Mouse (Mus musculus) liver, embryonic 11.5 days (tissue): ENCODE results near the gene F2. TPM values are rescaled to one million over a fixed set of nuclear protein-coding genes. Genes with fewer than 3 reads are reported as not detected.

Experiments used
- ATAC-seq: fragments of 200-750 bp; cut with Nextera tagmentation; replicated peaks from 2 replicates; pipeline ENCODE4 v1.8.0; 2017; ENCODE audit warnings: moderate number of reproducible peaks, mild to moderate bottlenecking, moderate TSS enrichment, moderate library complexity; ENCODE audit not compliant: low FRiP score
- DNase-seq: peaks from one replicate; pipeline ENCODE4 v3.0.0-alpha.2; 2017; ENCODE audit warnings: low spot score
- H3K27ac ChIP-seq: fragments of 300-500 bp; sonication (generic); 2 replicates; pipeline ENCODE4 v1.5.1; 2014; ENCODE audit warnings: mild to moderate bottlenecking, low read depth, low read length, control low read depth
- H3K27me3 ChIP-seq: fragments of 300-500 bp; sonication (generic); replicated peaks from 2 replicates; pipeline ENCODE4 v1.6.1; 2014; ENCODE audit warnings: low read length, mixed read lengths; ENCODE audit not compliant: control insufficient read depth, insufficient read depth
- H3K36me3 ChIP-seq: fragments of 300-500 bp; sonication (generic); 2 replicates; pipeline ENCODE4 v1.6.1; 2014; ENCODE audit warnings: mild to moderate bottlenecking, low read length, moderate library complexity, mixed read lengths; ENCODE audit not compliant: control insufficient read depth, insufficient read depth
- H3K4me1 ChIP-seq: fragments of 300-500 bp; sonication (generic); replicated peaks from 2 replicates; pipeline ENCODE4 v1.6.1; 2014; ENCODE audit warnings: low read length, mixed read lengths; ENCODE audit not compliant: control insufficient read depth, insufficient read depth
- H3K4me2 ChIP-seq: fragments of 300-500 bp; sonication (generic); 2 replicates; pipeline ENCODE4 v1.6.1; 2014; ENCODE audit warnings: mild to moderate bottlenecking, control low read depth, moderate library complexity
- H3K4me3 ChIP-seq: fragments of 300-500 bp; sonication (generic); 2 replicates; pipeline ENCODE4 v1.5.1; 2014; ENCODE audit warnings: low read depth, low read length, control low read depth
- H3K9ac ChIP-seq: fragments of 300-500 bp; sonication (generic); 2 replicates; pipeline ENCODE4 v1.6.1; 2014; ENCODE audit warnings: low read depth, low read length, control low read depth
- H3K9me3 ChIP-seq: fragments of 300-500 bp; sonication (generic); 2 replicates; pipeline ENCODE4 v1.6.1; 2016; ENCODE audit warnings: low read length, inconsistent platforms, mixed read lengths; ENCODE audit not compliant: control insufficient read depth
- WGBS: fragments of 180-500 bp; shearing (Covaris S2); extraction: QIAGEN DNeasy Blood & Tissue Kit; methylation state at CpG from one replicate; pipeline ENCODE4 v1.1.7; 2014; 5-methylcytosine and 5-hydroxymethylcytosine counted together
- polyA plus RNA-seq: library from polyadenylated mRNA; unstranded; fragments of >200 nt; fragmentation: Nextera tagmentation; extraction: Ambion mirVana; gene quantifications from 2 replicates; pipeline ENCODE4 v1.2.1, GENCODE M21; 2014

Gene F2
- polyA plus RNA-seq, 1 experiment from 2014 or later: 124 TPM

GRCm38 (mm10) chr2:91651458-91652258, 15.4 kb upstream of the F2 start:
- DNase-seq: no peak
- Histone ChIP-seq H3K27me3 (no peaks in the 10 kb centered on the region), H3K27ac (no peak overlapping the region), H3K36me3 (peaks cover 30% of the 10 kb centered on the region), H3K4me2 (peak overlapping the region; percentile 21; the same call in 1 of the 2 replicates), H3K9ac (0 out of 2 replicates have a peak overlapping the region, but pooled peaks have one; percentile 27), H3K4me1 (peaks cover 14% of the 10 kb centered on the region), H3K9me3 (no peaks in the 10 kb centered on the region), H3K4me3 (peak overlapping the region; percentile 13; the same call in 1 of the 2 replicates)
- ATAC-seq: no peak
- WGBS: 81% methylated on average over 14 of the region's 14 CpGs

- ATAC-seq (peak; percentile 61), DNase-seq (no peak)
- 9% methylated on average over 16 of the region's 16 CpGs for WGBS
- peak overlapping the region; percentile 74 for H3K9ac ChIP-seq
- peak overlapping the region; percentile 91 for H3K4me2 ChIP-seq
- H3K27ac ChIP-seq: peak overlapping the region; percentile 70
- H3K36me3 ChIP-seq: peaks cover 37% of the 10 kb centered on the region
- peak overlapping the region; percentile 86 for H3K4me3 ChIP-seq
- H3K9me3 ChIP-seq: no peaks in the 10 kb centered on the region
- peaks cover 14% of the 10 kb centered on the region for H3K4me1 ChIP-seq
- H3K27me3 ChIP-seq: no peaks in the 10 kb centered on the region
Observed at GRCm38 (mm10) chr2:91650360-91650995, 14.3 kb upstream of the F2 start.

- WGBS: under 1% methylated on average over 44 of the region's 44 CpGs
- peak within 1 kb of the TSS; percentile 88 for H3K9ac ChIP-seq
- peak within 1 kb of the TSS; percentile 97 for H3K4me2 ChIP-seq
- ATAC-seq: peak; percentile 91
- peak within 1 kb of the TSS; percentile 86 for H3K4me3 ChIP-seq
- no peaks in the 10 kb centered on the region for H3K27me3 ChIP-seq
- H3K4me1 ChIP-seq: peaks cover 14% of the 10 kb centered on the region
- H3K9me3 ChIP-seq: no peaks in the 10 kb centered on the region
- H3K27ac ChIP-seq: peak within 1 kb of the TSS; percentile 78
- peak; percentile 98 for DNase-seq
- peaks cover 38% of the 10 kb centered on the region for H3K36me3 ChIP-seq
Observed at GRCm38 (mm10) chr2:91649553-91650359, 13.5 kb upstream of the F2 start, which contains the start of the genes Zfp408 and Arhgap1. Gene Zfp408 (minus strand): TSS chr2:91649791. Gene Arhgap1 (plus strand): TSS chr2:91649860.

GRCm38 (mm10) chr2:91649152-91649551, 12.9 kb upstream of the F2 start:
- Histone ChIP-seq H3K4me2 (peak overlapping the region; percentile 97), H3K27ac (peak overlapping the region; percentile 78), H3K9ac (peak overlapping the region; percentile 88), H3K36me3 (peaks cover 40% of the 10 kb centered on the region), H3K27me3 (no peaks in the 10 kb centered on the region), H3K4me1 (peaks cover 14% of the 10 kb centered on the region), H3K4me3 (peak overlapping the region; percentile 86), H3K9me3 (no peaks in the 10 kb centered on the region)
- DNase-seq (peak; percentile 46), ATAC-seq (0 out of 2 replicates have a peak, but pooled peaks have one; percentile 2)
- 4% methylated on average over 15 of the region's 15 CpGs for WGBS

GRCm38 (mm10) chr2:91646733-91647132, 10.5 kb upstream of the F2 start:
- ATAC-seq: no peak

GRCm38 (mm10) chr2:91645811-91646210, 9.6 kb upstream of the F2 start:
- H3K27me3 ChIP-seq: no peaks in the 10 kb centered on the region
- ATAC-seq: no peak
- H3K36me3 ChIP-seq: peaks cover 38% of the 10 kb centered on the region

More at GRCm38 (mm10) chr2:91646733-91647132, 10.5 kb upstream of the F2 start:
- Histone ChIP-seq H3K27ac (no peak overlapping the region), H3K36me3 (peaks cover 38% of the 10 kb centered on the region), H3K4me2 (no peak overlapping the region), H3K9ac (no peak overlapping the region), H3K9me3 (no peaks in the 10 kb centered on the region), H3K27me3 (no peaks in the 10 kb centered on the region), H3K4me3 (no peak overlapping the region), H3K4me1 (peaks cover 19% of the 10 kb centered on the region)
- WGBS: 11% methylated on average over 1 of the region's 1 CpGs
- no peak for DNase-seq

GRCm38 (mm10) chr2:91645354-91645753, 9.1 kb upstream of the F2 start:
- ATAC-seq: no peak
- H3K36me3 ChIP-seq: peaks cover 38% of the 10 kb centered on the region

More at GRCm38 (mm10) chr2:91645811-91646210, 9.6 kb upstream of the F2 start:
- DNase-seq: no peak
- H3K4me2 ChIP-seq: no peak overlapping the region
- no peaks in the 10 kb centered on the region for H3K9me3 ChIP-seq
- 91% methylated on average over 11 of the region's 11 CpGs for WGBS
- no peak overlapping the region for H3K27ac ChIP-seq
- no peak overlapping the region for H3K4me3 ChIP-seq
- H3K9ac ChIP-seq: no peak overlapping the region
- peaks cover 14% of the 10 kb centered on the region for H3K4me1 ChIP-seq

GRCm38 (mm10) chr2:91644021-91644420, 7.8 kb upstream of the F2 start:
- Histone ChIP-seq H3K9me3 (no peaks in the 10 kb centered on the region), H3K27me3 (no peaks in the 10 kb centered on the region), H3K9ac (no peak overlapping the region), H3K4me1 (peaks cover 18% of the 10 kb centered on the region), H3K27ac (no peak overlapping the region), H3K36me3 (peaks cover 38% of the 10 kb centered on the region), H3K4me2 (no peak overlapping the region), H3K4me3 (no peak overlapping the region)
- WGBS: 93% methylated on average over 11 of the region's 11 CpGs
- ATAC-seq (no peak), DNase-seq (no peak)

More at GRCm38 (mm10) chr2:91645354-91645753, 9.1 kb upstream of the F2 start:
- Histone ChIP-seq H3K9ac (no peak overlapping the region), H3K4me2 (no peak overlapping the region), H3K4me1 (peaks cover 14% of the 10 kb centered on the region), H3K27me3 (no peaks in the 10 kb centered on the region), H3K4me3 (no peak overlapping the region), H3K9me3 (no peaks in the 10 kb centered on the region), H3K27ac (no peak overlapping the region)
- DNase-seq: no peak
- 95% methylated on average over 15 of the region's 15 CpGs for WGBS
